29 mouse cellular contexts compared by ENCODE assay signal in genomic region chr7:65885819-65886218, GRCm38 (mm10). TPM values are rescaled to one million over a fixed set of nuclear protein-coding genes. Genes with fewer than 3 reads are reported as not detected.
DNase-seq lines count a peak whose midpoint lies in the region; ATAC-seq and TF ChIP-seq lines count a peak whose summit lies in the region.
"Had no signal": no experiment of that assay in that cellular context is flagged by ENCODE, and none has a peak within 500 bp of the region (broad histone marks: within the 10 kb centered on the region; RNA-seq: fewer than 3 reads in every experiment).

No protein-coding gene starts in this region.

- no peaks in the 10 kb centered on the region; the same call in 1 of the 2 replicates for H3K27me3 ChIP-seq in cerebellum, adult 2 months (ENCODE audit: control insufficient read depth, insufficient read depth, low read length)
- H3K27me3 ChIP-seq in midbrain, embryonic 11.5 days (ENCODE audit: control insufficient read depth, insufficient read depth, low read length), result no peaks in the 10 kb centered on the region
- H3K27me3 ChIP-seq in midbrain, embryonic 14.5 days (ENCODE audit: control insufficient read depth, insufficient read depth, low read length), result no peaks in the 10 kb centered on the region
- H3K27me3 ChIP-seq in stomach, postnatal 0 days (ENCODE audit: control insufficient read depth, insufficient read depth, low read length), result no peaks in the 10 kb centered on the region
- H3K27me3 ChIP-seq: embryonic facial prominence, embryonic 12.5 days; forebrain, embryonic 12.5 days; liver, embryonic 13.5 days; midbrain, embryonic 12.5 days; neural tube, embryonic 13.5 days had no signal

- no peak overlapping the region for H3K9ac ChIP-seq in midbrain, embryonic 11.5 days (ENCODE audit: low read length)
- no peak overlapping the region for H3K9ac ChIP-seq in midbrain, embryonic 14.5 days (replicated peaks; ENCODE audit: low read length)
- H3K9ac ChIP-seq in stomach, postnatal 0 days (ENCODE audit: low read length), result no peak overlapping the region
- H3K9ac ChIP-seq: embryonic facial prominence, embryonic 12.5 days; forebrain, embryonic 12.5 days; liver, embryonic 13.5 days; midbrain, embryonic 12.5 days; neural tube, embryonic 13.5 days had no signal

- H3K4me3 ChIP-seq in cerebellum, adult 2 months (replicated peaks; ENCODE audit: insufficient read depth, low read depth, low read length), result no peak overlapping the region
- H3K4me3 ChIP-seq in layer of hippocampus, adult 2 months, result no peak overlapping the region
- H3K4me3 ChIP-seq in midbrain, embryonic 11.5 days (ENCODE audit: low read depth, low read length), result no peak overlapping the region
- H3K4me3 ChIP-seq in midbrain, embryonic 14.5 days (replicated peaks; ENCODE audit: low read depth, low read length), result no peak overlapping the region
- H3K4me3 ChIP-seq in stomach, postnatal 0 days (ENCODE audit: low read depth, low read length), result no peak overlapping the region
- H3K4me3 ChIP-seq: embryonic facial prominence, embryonic 12.5 days; erythroblast, embryonic 14.5 days; forebrain, embryonic 12.5 days; hindbrain, embryonic 10.5 days; limb, embryonic 10.5 days; liver, embryonic 13.5 days; midbrain, embryonic 12.5 days; neural tube, embryonic 13.5 days had no signal

- H3K4me2 ChIP-seq in midbrain, embryonic 11.5 days, result no peak overlapping the region
- H3K4me2 ChIP-seq in midbrain, embryonic 14.5 days (ENCODE audit: low read length), result no peak overlapping the region
- no peak overlapping the region for H3K4me2 ChIP-seq in stomach, postnatal 0 days (replicated peaks; ENCODE audit: low read depth)
- H3K4me2 ChIP-seq: embryonic facial prominence, embryonic 12.5 days; forebrain, embryonic 12.5 days; heart, embryonic 11.5 days; liver, embryonic 13.5 days; midbrain, embryonic 12.5 days; neural tube, embryonic 13.5 days had no signal

- no peaks in the 10 kb centered on the region for H3K4me1 ChIP-seq in cerebellum, adult 2 months (ENCODE audit: control insufficient read depth, insufficient read depth, low read length)
- no peaks in the 10 kb centered on the region for H3K4me1 ChIP-seq in midbrain, embryonic 11.5 days (ENCODE audit: control insufficient read depth, insufficient read depth, low read length)
- 0 out of 2 replicates have a peak, but pooled peaks cover 3% of the 10 kb centered on the region for H3K4me1 ChIP-seq in midbrain, embryonic 14.5 days (ENCODE audit: control insufficient read depth, insufficient read depth, low read length)
- 0 out of 2 replicates have a peak, but pooled peaks cover 4% of the 10 kb centered on the region for H3K4me1 ChIP-seq in stomach, postnatal 0 days (replicated peaks; ENCODE audit: control insufficient read depth, insufficient read depth)
- H3K4me1 ChIP-seq: midbrain, embryonic 12.5 days had no signal

- TF ChIP-seq POLR2A in cerebellum, adult 2 months (IDR thresholded peaks at IDR 0.05; ENCODE audit: borderline replicate concordance, insufficient read depth, low read length), result no peak

- no peak for ATAC-seq in midbrain, embryonic 11.5 days (ENCODE audit: low FRiP score)
- ATAC-seq in midbrain, embryonic 14.5 days (ENCODE audit: low FRiP score, low TSS enrichment), result no peak
- ATAC-seq in stomach, postnatal 0 days (ENCODE audit: low FRiP score, low TSS enrichment), result no peak
- no peak for ATAC-seq in erythroblast, adult 5-6 weeks (replicated peaks; ENCODE audit: low FRiP score, poor library complexity, severe bottlenecking)

- no peaks in the 10 kb centered on the region for H3K9me3 ChIP-seq in midbrain, embryonic 11.5 days (ENCODE audit: control insufficient read depth, low read length)
- H3K9me3 ChIP-seq in midbrain, embryonic 14.5 days (ENCODE audit: control insufficient read depth, low read length), result no peaks in the 10 kb centered on the region
- H3K9me3 ChIP-seq in stomach, postnatal 0 days (ENCODE audit: control insufficient read depth, low read length), result no peaks in the 10 kb centered on the region
- H3K9me3 ChIP-seq: embryonic facial prominence, embryonic 12.5 days; forebrain, embryonic 12.5 days; hindbrain, embryonic 10.5 days; limb, embryonic 10.5 days; liver, embryonic 13.5 days; midbrain, embryonic 12.5 days; neural tube, embryonic 13.5 days had no signal

- H3K36me3 ChIP-seq in midbrain, embryonic 11.5 days (ENCODE audit: control insufficient read depth, insufficient read depth, low read length), result no peaks in the 10 kb centered on the region
- H3K36me3 ChIP-seq in midbrain, embryonic 14.5 days (ENCODE audit: control insufficient read depth, insufficient read depth, low read length), result no peaks in the 10 kb centered on the region
- H3K36me3 ChIP-seq in stomach, postnatal 0 days (ENCODE audit: control insufficient read depth, insufficient read depth, low read length), result no peaks in the 10 kb centered on the region
- H3K36me3 ChIP-seq: embryonic facial prominence, embryonic 12.5 days; forebrain, embryonic 12.5 days; hindbrain, embryonic 10.5 days; limb, embryonic 10.5 days; liver, embryonic 13.5 days; midbrain, embryonic 12.5 days; neural tube, embryonic 13.5 days had no signal

- 91% methylated on average over 6 of the region's 6 CpGs for WGBS in cerebellum, adult 2 months
- WGBS in midbrain, embryonic 11.5 days, result 89% methylated on average over 6 of the region's 6 CpGs
- 94% methylated on average over 6 of the region's 6 CpGs for WGBS in midbrain, embryonic 14.5 days
- 95% methylated on average over 6 of the region's 6 CpGs for WGBS in stomach, postnatal 0 days

- H3K27ac ChIP-seq in cerebellum, adult 2 months (ENCODE audit: insufficient read depth, low read length), result no peak overlapping the region
- H3K27ac ChIP-seq in layer of hippocampus, adult 2 months, result no peak overlapping the region
- no peak overlapping the region for H3K27ac ChIP-seq in midbrain, embryonic 11.5 days (ENCODE audit: low read depth, low read length)
- no peak overlapping the region for H3K27ac ChIP-seq in midbrain, embryonic 14.5 days (replicated peaks; ENCODE audit: low read depth, low read length)
- H3K27ac ChIP-seq in stomach, postnatal 0 days (replicated peaks), result no peak overlapping the region
- H3K27ac ChIP-seq: embryonic facial prominence, embryonic 12.5 days; forebrain, embryonic 12.5 days; hindbrain, embryonic 10.5 days; limb, embryonic 10.5 days; liver, embryonic 13.5 days; midbrain, embryonic 12.5 days; neural tube, embryonic 13.5 days had no signal

- 0 out of 2 replicates have a peak, but pooled peaks have one; percentile 1 for TF ChIP-seq CTCF in cerebellum, adult 2 months (IDR thresholded peaks at IDR 0.05; ENCODE audit: borderline replicate concordance, insufficient read depth, low read depth, low read length)
- TF ChIP-seq CTCF in layer of hippocampus, adult 2 months (conservative IDR thresholded peaks at IDR 0.05), result peak; percentile 59
- TF ChIP-seq CTCF in stomach, postnatal 0 days (IDR thresholded peaks at IDR 0.05; ENCODE audit: low read depth), result peak; percentile 46

- no peak for TF ChIP-seq EP300 in stomach, postnatal 0 days (optimal IDR thresholded peaks at IDR 0.05)

- DNase-seq in cerebellum, adult 2 months, result no peak
- no peak for DNase-seq in cerebellum, adult 9-11 months
- DNase-seq in layer of hippocampus, adult 2 months (ENCODE audit: low spot score in 2 of 2), result no peak
- DNase-seq in layer of hippocampus, adult 9-11 months, result no peak
- peak; percentile 81 for DNase-seq in midbrain, embryonic 11.5 days (ENCODE audit: low spot score, missing footprints)
- no peak for DNase-seq in midbrain, embryonic 14.5 days
- DNase-seq in stomach, postnatal 0 days (ENCODE audit: low spot score), result no peak
- DNase-seq: adrenal gland, postnatal 10 days; cerebellum, postnatal 10 days; heart, postnatal 10 days; kidney, adult 18-20 months; kidney, postnatal 10 days; liver, embryonic 13.5 days; lung, postnatal 10 days; retina, postnatal 1 day; right cerebral cortex, postnatal 25 days; spleen, adult 18-20 months; thymus, postnatal 14 days had no signal

RNA-seq across cellular contexts. Expression of gene Pcsk6, which starts 24.3 kb away (rescaled TPM):
- polyA plus RNA-seq in cerebellum, adult 2 months (2012; rRNA removed), result 52.0 and 58.5 TPM in 2 replicates
- total RNA-seq in layer of hippocampus, adult 2 months (2021), result 10 to 100 TPM; 16.4 to 17.1 TPM
- polyA plus RNA-seq in midbrain, embryonic 11.5 days (2014; fragmentation: Nextera tagmentation; extraction: Ambion mirVana), result 0.69 and 0.85 TPM in 2 replicates
- 0.92 and 1.3 TPM in 2 replicates for polyA plus RNA-seq in midbrain, embryonic 14.5 days (2014; fragmentation: Nextera tagmentation; extraction: Ambion mirVana)
- polyA plus RNA-seq in stomach, postnatal 0 days (2015; fragmentation: Nextera tagmentation; extraction: Ambion mirVana), result 7.0 and 12.0 TPM in 2 replicates
- not detected in 2 replicates for total RNA-seq in erythroblast, adult 5-6 weeks (2015; ENCODE audit: low replicate concordance)
- not detected in 2 replicates for total RNA-seq in erythroblast, adult 5-6 weeks (2017; ENCODE audit: low replicate concordance)
- total RNA-seq: granulocyte monocyte progenitor cell, adult 5-6 weeks; megakaryocyte progenitor cell, adult 5-6 weeks had no signal

Comparison
In these comparisons a context has a peak if more than half of its experiments do, and no peak if none do; other contexts are left out.
1. CTCF ChIP-seq: peak in every context shown above with its lines; median percentile 59 in layer of hippocampus, adult 2 months; 46 in stomach, postnatal 0 days; 1 in cerebellum, adult 2 months.